Mouse (Mus musculus) lung, embryonic 15.5 days (tissue): ENCODE measurements at regions not wholly inside any gene's neighbourhood (a gene's known extent, or its start where the extent isn't known, plus 50 kb on each side); places are given as distances from the start of the nearest gene placed in this dataset.

Experiments used
- ATAC-seq: fragments of 200-750 bp; cut with Nextera tagmentation; 2 replicates; pipeline ENCODE4 v1.8.0; 2017; ENCODE audit warnings: moderate number of reproducible peaks, borderline replicate concordance; ENCODE audit not compliant: low FRiP score, low TSS enrichment; ENCODE audit errors: extremely low read depth
- H3K27ac ChIP-seq: fragments of 300-500 bp; sonication (generic); 2 replicates; pipeline ENCODE4 v1.5.1; 2015; ENCODE audit warnings: moderate library complexity, mild to moderate bottlenecking, inconsistent platforms
- H3K27me3 ChIP-seq: fragments of 300-500 bp; sonication (generic); 2 replicates; pipeline ENCODE4 v1.6.1; 2015; ENCODE audit warnings: inconsistent platforms
- H3K36me3 ChIP-seq: fragments of 300-500 bp; sonication (generic); 2 replicates; pipeline ENCODE4 v1.6.1; 2015; ENCODE audit warnings: inconsistent platforms
- H3K4me1 ChIP-seq: fragments of 300-500 bp; sonication (generic); 2 replicates; pipeline ENCODE4 v1.6.1; 2015; ENCODE audit warnings: inconsistent platforms
- H3K4me2 ChIP-seq: fragments of 300-500 bp; sonication (generic); 2 replicates; pipeline ENCODE4 v1.6.1; 2015; ENCODE audit warnings: inconsistent platforms, mild to moderate bottlenecking, moderate library complexity
- H3K4me3 ChIP-seq: fragments of 300-500 bp; sonication (generic); 2 replicates; pipeline ENCODE4 v1.5.1; 2015; ENCODE audit warnings: mild to moderate bottlenecking, inconsistent platforms
- H3K9ac ChIP-seq: fragments of 300-500 bp; sonication (generic); 2 replicates; pipeline ENCODE4 v1.6.1; 2015; ENCODE audit warnings: inconsistent platforms
- H3K9me3 ChIP-seq: fragments of 300-500 bp; sonication (generic); 2 replicates; pipeline ENCODE4 v1.6.1; 2016; ENCODE audit warnings: inconsistent platforms
- WGBS: fragments of 180-500 bp; shearing (Covaris S2); methylation state at CpG from one replicate; pipeline ENCODE4 v1.1.7; 2015; 5-methylcytosine and 5-hydroxymethylcytosine counted together

DNA sequence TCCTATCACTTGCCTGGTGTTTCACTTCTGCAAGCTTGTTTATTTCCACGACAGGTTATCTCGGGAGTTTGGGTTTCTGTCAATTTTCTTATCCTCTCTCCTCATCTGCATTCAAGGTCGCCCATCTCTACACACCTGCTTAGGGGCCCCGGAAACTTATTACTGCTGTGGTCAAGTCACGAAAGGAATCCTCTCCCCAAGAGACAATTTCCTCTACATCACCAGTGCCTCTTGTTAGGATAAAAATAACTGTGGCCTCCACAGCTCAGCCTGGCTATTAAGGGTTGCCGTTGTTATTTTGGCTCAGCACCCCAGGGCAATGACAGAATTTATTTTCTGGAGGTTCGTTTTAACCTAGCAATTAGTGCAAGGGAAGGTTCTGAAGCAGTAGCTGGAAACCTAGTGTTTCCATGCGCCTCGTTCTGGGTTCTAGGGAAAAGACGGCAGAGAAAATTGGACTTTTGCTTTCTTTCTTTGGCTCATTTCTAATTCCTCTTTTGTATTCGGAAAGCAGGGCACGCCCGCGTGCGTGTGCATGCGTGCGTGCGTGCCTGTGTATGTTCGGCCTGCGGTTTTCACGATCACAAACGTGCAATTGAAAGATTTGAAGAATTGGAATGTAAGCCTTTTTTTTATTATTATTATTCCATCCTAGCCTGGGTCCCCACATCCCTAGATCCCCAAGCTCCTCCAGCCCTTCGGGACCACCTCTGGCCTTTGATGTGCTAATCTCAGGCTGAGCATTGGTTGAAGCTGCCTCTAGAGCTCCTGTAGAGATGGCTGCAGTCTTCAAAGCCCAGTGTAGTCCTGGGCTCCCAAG lies 147.1 kb upstream of the Jarid2 start:
- H3K9ac ChIP-seq, result no peak overlapping the region

GRCm38 (mm10) chr13:44582767-44583085 lies 146.5 kb upstream of the Jarid2 start:
- H3K4me3 ChIP-seq, result no peak overlapping the region
- no peaks in the 10 kb centered on the region for H3K9me3 ChIP-seq
- H3K9ac ChIP-seq, result no peak overlapping the region
- peaks cover 15% of the 10 kb centered on the region for H3K4me1 ChIP-seq
- no peaks in the 10 kb centered on the region for H3K36me3 ChIP-seq
- 30% methylated on average over 2 of the region's 2 CpGs for WGBS
- no peak for ATAC-seq
- no peak overlapping the region for H3K27ac ChIP-seq
- no peak overlapping the region for H3K4me2 ChIP-seq
- no peaks in the 10 kb centered on the region for H3K27me3 ChIP-seq

More for the DNA sequence above, 147.1 kb upstream of the Jarid2 start:
- no peaks in the 10 kb centered on the region for H3K27me3 ChIP-seq
- no peak overlapping the region for H3K4me2 ChIP-seq
- peaks cover 15% of the 10 kb centered on the region for H3K4me1 ChIP-seq
- 50% methylated on average over 23 of the region's 23 CpGs for WGBS
- no peak overlapping the region for H3K27ac ChIP-seq
- ATAC-seq, result no peak
- H3K9me3 ChIP-seq, result no peaks in the 10 kb centered on the region
- no peaks in the 10 kb centered on the region for H3K36me3 ChIP-seq
- H3K4me3 ChIP-seq, result no peak overlapping the region

DNA sequence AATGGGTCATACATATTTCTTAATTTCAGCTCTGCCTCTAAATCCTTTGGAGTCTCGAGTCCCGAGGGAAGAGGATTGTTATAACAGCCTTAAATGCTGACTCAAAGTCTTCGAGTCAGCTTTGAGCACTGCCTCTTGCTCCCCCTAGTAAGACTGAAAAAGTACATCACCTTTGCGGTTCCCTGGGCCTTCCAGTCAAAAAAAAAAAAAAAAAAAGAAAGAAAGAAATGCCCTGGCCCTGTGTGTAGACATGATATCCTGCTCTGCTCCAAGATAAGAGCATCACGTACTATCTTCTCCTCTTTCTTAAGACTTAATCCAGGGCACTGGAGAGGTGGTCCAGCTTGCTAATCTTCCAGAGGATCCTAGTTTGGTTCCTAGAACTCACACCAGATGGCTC lies 145.7 kb upstream of the Jarid2 start:
- no peak overlapping the region for H3K27ac ChIP-seq
- no peak for ATAC-seq
- H3K36me3 ChIP-seq, result no peaks in the 10 kb centered on the region
- H3K4me3 ChIP-seq, result no peak overlapping the region
- H3K4me1 ChIP-seq, result peaks cover 15% of the 10 kb centered on the region
- 76% methylated on average over 5 of the region's 5 CpGs for WGBS
- H3K27me3 ChIP-seq, result no peaks in the 10 kb centered on the region
- no peaks in the 10 kb centered on the region for H3K9me3 ChIP-seq
- no peak overlapping the region for H3K4me2 ChIP-seq
- no peak overlapping the region for H3K9ac ChIP-seq

DNA sequence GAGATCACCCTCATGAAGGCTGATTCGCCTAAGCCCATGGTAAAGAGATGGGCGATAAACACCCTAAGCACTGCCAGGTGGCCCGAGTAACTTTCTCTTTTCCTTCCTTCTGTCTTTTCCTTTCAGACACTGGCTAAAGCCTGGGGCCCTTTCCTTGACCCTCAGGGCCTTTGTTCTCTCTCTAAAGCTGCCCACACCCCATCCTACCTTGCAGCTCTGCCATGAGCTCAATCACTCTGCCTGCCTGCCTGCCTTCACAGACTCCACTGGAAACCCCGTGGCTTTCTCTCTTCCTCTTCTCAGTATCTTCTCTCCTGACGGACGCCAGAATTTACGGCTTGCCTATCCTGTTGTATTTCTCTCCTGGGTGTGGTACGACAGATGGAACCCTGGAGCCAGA lies 145.1 kb upstream of the Jarid2 start:
- Histone ChIP-seq H3K4me3 (no peak overlapping the region), H3K9me3 (no peaks in the 10 kb centered on the region), H3K36me3 (no peaks in the 10 kb centered on the region), H3K4me1 (peaks cover 15% of the 10 kb centered on the region), H3K27me3 (no peaks in the 10 kb centered on the region), H3K9ac (no peak overlapping the region), H3K27ac (no peak overlapping the region), H3K4me2 (no peak overlapping the region)
- 41% methylated on average over 8 of the region's 8 CpGs for WGBS
- ATAC-seq, result no peak

GRCm38 (mm10) chr13:44584551-44584950 lies 144.7 kb upstream of the Jarid2 start:
- Histone ChIP-seq H3K9me3 (no peaks in the 10 kb centered on the region), H3K4me2 (no peak overlapping the region), H3K27ac (no peak overlapping the region), H3K27me3 (no peaks in the 10 kb centered on the region), H3K4me1 (peaks cover 15% of the 10 kb centered on the region), H3K4me3 (no peak overlapping the region), H3K36me3 (no peaks in the 10 kb centered on the region), H3K9ac (no peak overlapping the region)
- 42% methylated on average over 4 of the region's 4 CpGs for WGBS
- ATAC-seq, result no peak

DNA sequence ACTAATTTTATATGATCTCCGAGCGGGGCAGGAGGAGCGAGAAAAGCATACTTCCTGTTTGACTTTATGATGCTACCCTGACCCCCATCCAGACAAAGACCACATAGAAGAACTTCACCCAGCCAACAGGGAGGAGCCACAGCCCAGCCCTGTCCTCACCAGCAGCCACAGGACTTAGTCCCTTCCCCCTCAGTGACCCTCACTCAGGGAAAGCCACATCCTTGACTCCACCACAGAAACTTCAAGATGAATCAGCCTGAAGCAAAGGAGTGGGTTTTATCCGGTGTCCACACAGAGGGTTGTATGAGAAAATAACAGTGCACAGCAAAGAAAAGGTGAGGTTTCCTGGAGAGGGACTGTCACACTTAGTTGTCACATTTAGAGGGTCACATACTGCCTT lies 141.4 kb upstream of the Jarid2 start:
- Histone ChIP-seq H3K4me3 (no peak overlapping the region), H3K4me2 (no peak overlapping the region), H3K27me3 (no peaks in the 10 kb centered on the region), H3K36me3 (no peaks in the 10 kb centered on the region), H3K9ac (no peak overlapping the region), H3K27ac (no peak overlapping the region), H3K9me3 (no peaks in the 10 kb centered on the region), H3K4me1 (no peaks in the 10 kb centered on the region)
- ATAC-seq, result no peak
- WGBS, result 44% methylated on average over 4 of the region's 4 CpGs

DNA sequence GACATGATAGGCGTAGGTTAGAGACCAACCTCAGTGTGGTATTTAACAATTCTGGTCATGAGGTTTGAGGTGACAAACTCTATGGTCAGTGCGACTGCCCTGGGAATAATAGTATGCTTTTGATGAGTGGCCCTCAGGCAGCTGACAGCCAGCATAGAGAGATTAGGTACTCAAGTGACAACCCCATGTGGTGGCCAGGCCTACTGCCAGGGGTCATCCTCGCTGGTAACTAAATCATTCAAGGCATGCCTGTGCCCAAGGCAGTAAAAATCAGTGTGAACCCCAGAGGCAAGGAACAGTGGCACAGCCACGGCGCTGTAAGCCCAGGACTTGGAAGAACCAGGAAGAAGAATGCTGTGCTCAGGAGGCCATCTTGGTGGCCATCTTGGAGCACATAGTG lies 134.6 kb upstream of the Jarid2 start:
- Histone ChIP-seq H3K36me3 (no peaks in the 10 kb centered on the region), H3K4me1 (no peaks in the 10 kb centered on the region), H3K4me3 (no peak overlapping the region), H3K27me3 (no peaks in the 10 kb centered on the region), H3K9ac (no peak overlapping the region), H3K27ac (no peak overlapping the region), H3K4me2 (no peak overlapping the region), H3K9me3 (no peaks in the 10 kb centered on the region)
- no peak for ATAC-seq
- 87% methylated on average over 5 of the region's 5 CpGs for WGBS

- Histone ChIP-seq H3K9ac (no peak overlapping the region), H3K4me3 (no peak overlapping the region), H3K36me3 (no peaks in the 10 kb centered on the region), H3K4me2 (no peak overlapping the region), H3K4me1 (no peaks in the 10 kb centered on the region), H3K9me3 (no peaks in the 10 kb centered on the region), H3K27me3 (no peaks in the 10 kb centered on the region), H3K27ac (no peak overlapping the region)
- 64% methylated on average over 1 of the region's 1 CpGs for WGBS
- ATAC-seq, result no peak
Measured at GRCm38 (mm10) chr13:44597666-44598065, 131.6 kb upstream of the Jarid2 start.

DNA sequence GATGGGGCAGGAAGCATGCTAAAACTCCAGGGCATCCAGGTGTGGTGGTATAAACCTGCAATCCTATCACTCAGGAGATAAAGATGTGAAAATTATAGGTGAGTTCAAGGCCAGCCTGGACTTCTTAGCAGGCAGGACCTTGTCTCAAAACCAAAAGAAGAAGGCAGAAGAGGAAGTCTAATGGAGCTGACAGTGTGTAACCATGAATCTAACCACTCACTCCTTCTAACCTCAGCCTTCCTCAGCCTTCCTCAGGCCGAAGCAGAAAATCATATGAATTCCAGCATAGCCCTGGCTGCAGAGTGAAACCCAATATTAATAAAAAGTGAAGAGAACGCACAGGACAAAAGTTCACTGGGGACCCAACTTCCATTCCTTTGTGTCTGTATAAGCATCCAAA lies 128.2 kb upstream of the Jarid2 start:
- H3K27ac ChIP-seq, result no peak overlapping the region
- ATAC-seq, result no peak
- WGBS, result 91% methylated on average over 2 of the region's 2 CpGs

GRCm38 (mm10) chr13:44602658-44603057 lies 126.6 kb upstream of the Jarid2 start:
- H3K4me3 ChIP-seq, result no peak overlapping the region
- no peak overlapping the region for H3K9ac ChIP-seq
- H3K36me3 ChIP-seq, result no peaks in the 10 kb centered on the region
- 37% methylated on average over 6 of the region's 6 CpGs for WGBS
- ATAC-seq, result no peak
- H3K27me3 ChIP-seq, result 0 out of 2 replicates have a peak, but pooled peaks cover 3% of the 10 kb centered on the region
- H3K27ac ChIP-seq, result no peak overlapping the region
- no peak overlapping the region for H3K4me2 ChIP-seq
- no peaks in the 10 kb centered on the region; the same call in 1 of the 2 replicates for H3K4me1 ChIP-seq
- no peaks in the 10 kb centered on the region for H3K9me3 ChIP-seq

More for the DNA sequence above, 128.2 kb upstream of the Jarid2 start:
- H3K4me2 ChIP-seq, result no peak overlapping the region
- H3K4me1 ChIP-seq, result no peaks in the 10 kb centered on the region
- no peaks in the 10 kb centered on the region for H3K36me3 ChIP-seq
- H3K9me3 ChIP-seq, result no peaks in the 10 kb centered on the region
- no peak overlapping the region for H3K4me3 ChIP-seq
- H3K9ac ChIP-seq, result no peak overlapping the region
- H3K27me3 ChIP-seq, result 0 out of 2 replicates have a peak, but pooled peaks cover 3% of the 10 kb centered on the region

DNA sequence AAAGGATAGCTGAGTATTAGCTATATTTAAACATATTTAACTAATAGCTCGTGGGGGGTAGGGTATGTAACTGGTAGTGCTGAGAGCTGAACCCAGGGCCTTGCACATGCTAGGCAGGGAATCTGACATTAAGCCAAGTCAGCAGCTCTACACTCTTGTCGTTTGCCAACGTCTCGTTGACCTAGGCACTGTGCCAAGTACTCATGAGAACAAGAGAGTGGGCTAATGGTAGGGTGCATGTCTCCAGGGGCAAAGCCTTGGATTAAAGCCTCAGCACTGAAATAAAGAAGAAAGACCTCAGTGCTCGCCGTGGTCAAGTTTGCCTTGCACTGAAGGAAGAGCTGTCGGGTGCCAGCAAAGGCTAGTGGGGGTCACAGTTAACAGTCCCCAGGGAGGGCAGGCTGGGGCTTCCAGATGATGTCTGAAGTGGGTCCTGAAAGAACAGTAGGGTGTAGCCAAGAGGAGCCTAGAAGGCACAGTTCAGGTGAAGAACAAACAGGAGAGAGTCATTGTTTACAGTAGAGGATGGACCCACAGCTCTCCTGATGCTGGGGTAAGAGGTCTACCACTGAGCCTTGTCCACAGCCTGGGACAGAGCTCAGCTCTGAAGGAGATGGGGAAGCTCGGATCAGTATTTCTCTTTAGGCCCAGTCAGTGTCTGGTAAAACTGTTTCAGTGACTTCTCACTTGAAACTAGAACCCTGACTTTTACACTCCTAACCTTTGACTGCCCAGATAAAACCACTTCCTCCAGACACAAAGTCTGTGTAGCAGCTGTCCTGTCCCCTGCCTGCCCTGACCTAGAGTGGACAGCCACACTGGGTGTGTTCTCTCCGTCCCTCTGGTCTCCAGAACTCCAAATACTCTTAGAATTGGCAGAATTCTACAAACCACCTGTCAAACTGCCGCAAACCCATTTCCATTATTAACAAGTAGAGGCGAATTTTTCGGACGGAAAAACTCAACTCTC lies 121.7 kb upstream of the Jarid2 start:
- Histone ChIP-seq H3K4me3 (no peak overlapping the region), H3K4me1 (no peaks in the 10 kb centered on the region; the same call in 1 of the 2 replicates), H3K9ac (no peak overlapping the region), H3K27me3 (0 out of 2 replicates have a peak, but pooled peaks cover 3% of the 10 kb centered on the region), H3K27ac (0 out of 2 replicates have a peak overlapping the region, but pooled peaks have one; percentile 28), H3K36me3 (no peaks in the 10 kb centered on the region), H3K4me2 (no peak overlapping the region), H3K9me3 (no peaks in the 10 kb centered on the region)
- 57% methylated on average over 13 of the region's 13 CpGs for WGBS
- peak; percentile 49 for ATAC-seq

DNA sequence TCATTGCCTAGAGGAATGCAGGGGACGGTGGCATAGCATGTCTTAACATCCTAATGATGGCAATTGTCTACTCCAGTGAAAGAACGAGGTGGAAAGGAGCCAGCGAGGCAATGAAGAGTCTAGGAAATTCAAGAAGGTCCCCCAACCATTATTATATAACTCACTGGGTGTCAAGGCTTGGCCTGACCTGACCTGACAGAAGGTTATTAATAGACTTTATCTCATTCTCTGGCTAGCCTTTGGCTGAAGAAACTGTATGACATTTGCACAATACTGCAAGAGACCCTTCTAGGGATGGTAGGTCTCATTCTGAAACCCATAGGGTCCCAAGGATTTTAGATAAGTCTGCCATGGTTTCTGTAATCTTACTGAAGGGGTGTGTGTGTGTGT lies 121.0 kb upstream of the Jarid2 start:
- no peaks in the 10 kb centered on the region for H3K36me3 ChIP-seq
- 80% methylated on average over 3 of the region's 3 CpGs for WGBS
- no peaks in the 10 kb centered on the region; the same call in 1 of the 2 replicates for H3K4me1 ChIP-seq
- 0 out of 2 replicates have a peak, but pooled peaks cover 2% of the 10 kb centered on the region for H3K27me3 ChIP-seq
- no peak overlapping the region for H3K4me2 ChIP-seq
- H3K9ac ChIP-seq, result no peak overlapping the region
- no peak overlapping the region for H3K4me3 ChIP-seq
- H3K9me3 ChIP-seq, result no peaks in the 10 kb centered on the region
- no peak overlapping the region for H3K27ac ChIP-seq
- no peak for ATAC-seq
